Mouse (Mus musculus) gastrocnemius, postnatal 36 days (tissue): ENCODE results near the gene Adgrv1. TPM values are rescaled to one million over a fixed set of nuclear protein-coding genes. Genes with fewer than 3 reads are reported as not detected.

Experiments used
- DNase-seq, 2 experiments: peaks; one replicate each; pipeline ENCODE4 v3.0.0; 2022
- intact Hi-C: fragments of 180-260 bp; cut with DNase I; formaldehyde crosslinking; loops from one replicate; pipeline ENCODE4 v1.15.1; 2025
- total RNA-seq, 2 experiments: library from RNA; stranded (reverse); gene quantifications; 2 replicates each; pipeline ENCODE4 v1.2.3; 2021

Gene Adgrv1
- total RNA-seq, 2 experiments from 2014 or later, result not detected

DNA sequence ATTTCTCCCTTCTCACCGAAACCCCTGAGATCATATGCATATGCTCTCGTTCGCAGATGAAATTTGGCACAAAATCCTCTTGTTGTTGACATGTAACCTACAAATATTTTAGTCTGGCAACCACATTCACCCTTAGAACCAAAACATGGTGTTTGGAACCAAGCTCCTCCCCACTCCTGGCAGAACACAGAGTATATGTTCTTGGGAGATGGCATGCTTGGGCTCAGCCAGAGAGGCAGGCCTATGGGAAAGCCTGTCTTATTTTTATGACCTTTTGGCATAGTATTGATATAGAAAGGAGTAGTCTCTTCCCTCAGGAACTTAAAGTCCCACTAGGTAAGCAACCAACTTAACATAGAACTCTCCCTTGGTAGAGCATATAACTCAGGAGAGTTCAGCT is 275.7 kb downstream of the Adgrv1 start:
- intact Hi-C loops, result no loop called here
- DNase-seq, result no peak

DNA sequence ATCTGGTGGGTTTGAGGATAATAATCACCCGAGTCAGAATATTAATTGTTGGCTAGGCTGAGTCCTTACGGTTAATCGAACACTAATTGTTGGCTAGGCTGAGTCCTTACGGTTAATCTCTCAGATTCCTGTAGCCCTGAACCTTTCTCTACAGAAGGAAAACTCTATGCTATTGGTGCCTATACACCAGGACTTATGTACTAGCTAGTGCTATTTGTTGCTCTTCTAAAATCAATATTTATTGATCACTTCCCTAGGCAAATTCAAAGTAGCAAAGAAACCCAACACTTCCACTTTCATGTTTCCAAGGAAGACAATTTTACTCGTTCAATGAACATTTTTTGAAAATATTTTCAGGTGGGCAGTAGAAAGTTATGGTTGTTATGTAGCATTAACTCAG is 278.4 kb downstream of the Adgrv1 start:
- no peak for DNase-seq
- intact Hi-C loops, result no loop called here

DNA sequence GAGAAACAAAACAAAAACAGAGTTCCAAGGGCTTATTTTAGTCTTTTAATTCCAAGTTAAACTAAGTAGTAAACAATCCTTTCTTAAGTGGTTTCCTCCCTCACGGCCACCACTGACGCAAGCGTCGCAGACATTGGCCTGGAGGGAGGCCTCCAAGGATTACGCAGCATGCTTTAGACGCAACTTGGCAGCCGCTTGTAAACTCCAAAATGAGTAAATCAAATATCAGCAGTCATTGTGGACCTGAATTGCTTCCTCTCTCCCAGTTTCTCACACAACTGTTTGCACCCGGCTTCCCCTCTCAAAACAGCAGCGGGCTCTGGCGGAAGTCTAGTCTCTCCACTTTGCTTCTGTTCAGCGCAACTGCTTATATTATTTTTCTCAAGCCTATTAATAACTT is 280.7 kb downstream of the Adgrv1 start:
- DNase-seq, result peak; percentile 20 to 24
- intact Hi-C loops, result no loop called here

DNA sequence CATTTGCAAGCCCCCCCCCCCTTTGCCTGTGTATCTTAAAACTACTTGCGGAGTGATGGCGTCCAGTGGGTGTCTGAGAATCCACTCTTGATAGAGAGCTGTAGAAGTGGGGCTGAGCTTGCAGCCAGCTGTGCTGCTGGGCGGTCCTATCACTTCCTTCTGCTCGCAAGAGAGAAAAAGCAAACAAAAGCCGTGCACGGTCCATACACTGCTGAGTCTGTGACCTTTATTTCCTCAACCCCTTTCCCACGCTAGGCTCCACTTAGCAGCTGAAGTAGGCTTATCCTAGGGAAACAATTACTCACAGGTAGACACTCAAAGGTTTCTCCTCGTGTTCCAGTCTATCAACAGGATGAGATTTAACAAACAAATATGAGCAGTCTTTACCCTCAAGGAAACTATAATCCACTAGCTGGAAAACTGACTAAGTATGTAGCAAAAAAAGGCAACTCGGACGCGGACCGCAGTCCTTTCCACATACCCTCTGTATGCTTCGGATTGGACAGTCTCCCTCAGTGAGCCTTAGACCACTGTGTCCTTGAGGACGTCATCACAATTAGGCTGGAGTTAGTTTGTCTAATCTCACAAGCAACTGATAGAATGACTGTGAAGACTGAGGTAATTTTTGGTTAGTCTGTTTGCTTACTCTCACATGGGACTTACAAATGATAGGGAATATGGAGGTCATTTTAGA is 281.3 kb downstream of the Adgrv1 start:
- intact Hi-C loops, result no loop called here
- DNase-seq, result peak; percentile 5 to 15

GRCm38 (mm10) chr13:81347261-81347980 is 285.5 kb downstream of the Adgrv1 start:
- DNase-seq, result no peak
- intact Hi-C loops, result no loop called here

GRCm38 (mm10) chr13:81342987-81343596 is 289.9 kb downstream of the Adgrv1 start:
- intact Hi-C loops, result no loop called here
- DNase-seq, result no peak

DNA sequence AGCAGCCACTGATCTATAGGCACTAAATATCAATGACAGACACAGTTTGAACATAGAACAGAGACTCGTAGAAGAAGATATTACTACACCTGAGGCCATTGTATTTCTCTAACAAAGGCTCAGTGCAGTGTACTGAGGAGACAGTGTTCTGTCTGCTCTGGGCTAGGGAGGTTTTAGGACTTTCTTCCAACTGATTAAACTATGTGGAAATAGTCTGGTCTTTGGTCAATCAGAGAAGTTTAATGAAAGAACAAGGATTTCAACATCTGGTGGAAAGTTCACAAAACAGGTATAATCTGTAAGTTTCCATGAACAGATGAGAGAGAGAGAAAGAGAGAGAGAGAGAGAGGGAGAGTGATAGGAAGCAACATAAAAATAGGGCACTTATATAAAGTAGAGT is 297.7 kb downstream of the Adgrv1 start:
- intact Hi-C loops, result no loop called here
- DNase-seq, result no peak

- intact Hi-C loops, result no loop called here
Observed at GRCm38 (mm10) chr13:81332018-81332417, 300.9 kb downstream of the Adgrv1 start.

GRCm38 (mm10) chr13:81329762-81330161 is 303.2 kb downstream of the Adgrv1 start:
- no peak for DNase-seq
- intact Hi-C loops, result no loop called here

More at GRCm38 (mm10) chr13:81332018-81332417, 300.9 kb downstream of the Adgrv1 start:
- no peak for DNase-seq

DNA sequence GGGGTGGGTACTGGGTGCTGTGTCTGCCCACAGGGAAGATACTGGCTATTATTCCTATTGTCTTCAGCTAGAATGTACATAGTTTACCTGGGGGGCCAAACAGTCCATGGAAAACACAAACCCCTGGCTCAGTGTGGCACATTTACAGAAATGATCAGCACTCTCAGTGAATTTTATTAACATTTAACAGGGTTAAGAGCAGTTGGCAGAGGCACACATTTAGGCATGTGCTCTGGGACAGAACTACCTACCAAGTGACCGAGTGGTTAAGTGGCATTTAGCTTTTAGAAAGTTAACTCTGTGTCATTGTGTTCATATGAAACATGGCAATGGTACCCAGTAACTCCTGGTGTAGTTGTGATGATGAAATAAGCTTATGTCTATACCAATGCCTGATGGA is 304.8 kb downstream of the Adgrv1 start:
- no peak for DNase-seq
- intact Hi-C loops, result no loop called here

DNA sequence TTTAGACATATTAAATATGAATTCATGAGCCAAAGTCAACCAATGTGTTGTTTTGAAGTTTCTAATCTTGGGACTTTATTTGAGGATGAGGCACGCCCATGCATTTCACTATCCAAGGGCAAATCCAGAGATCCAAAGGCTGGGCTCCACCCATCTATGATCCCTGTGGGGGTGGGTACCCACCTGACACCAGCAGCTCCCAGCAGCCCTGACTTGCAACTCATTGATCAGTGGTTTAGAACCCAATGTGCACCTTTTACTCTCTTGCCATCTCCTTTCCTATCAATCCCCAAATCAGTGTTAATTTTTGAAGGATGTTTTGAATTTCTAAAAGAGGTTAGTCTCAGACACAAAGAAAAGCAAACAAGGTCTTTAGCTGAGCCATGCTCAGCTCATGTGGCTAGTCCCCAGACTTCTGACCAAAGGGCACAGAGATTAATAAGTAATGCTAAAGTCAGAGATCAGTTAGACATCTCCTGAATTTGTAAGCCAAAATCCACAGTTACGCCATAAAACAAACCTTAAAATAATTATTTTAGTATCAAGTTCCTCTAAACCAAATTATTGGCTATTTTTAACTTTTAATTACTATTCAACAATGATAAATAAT is 307.2 kb downstream of the Adgrv1 start:
- no peak for DNase-seq
- intact Hi-C loops, result no loop called here

GRCm38 (mm10) chr13:81323546-81324316 is 309.2 kb downstream of the Adgrv1 start:
- intact Hi-C loops, result no loop called here
- DNase-seq, result no peak

DNA sequence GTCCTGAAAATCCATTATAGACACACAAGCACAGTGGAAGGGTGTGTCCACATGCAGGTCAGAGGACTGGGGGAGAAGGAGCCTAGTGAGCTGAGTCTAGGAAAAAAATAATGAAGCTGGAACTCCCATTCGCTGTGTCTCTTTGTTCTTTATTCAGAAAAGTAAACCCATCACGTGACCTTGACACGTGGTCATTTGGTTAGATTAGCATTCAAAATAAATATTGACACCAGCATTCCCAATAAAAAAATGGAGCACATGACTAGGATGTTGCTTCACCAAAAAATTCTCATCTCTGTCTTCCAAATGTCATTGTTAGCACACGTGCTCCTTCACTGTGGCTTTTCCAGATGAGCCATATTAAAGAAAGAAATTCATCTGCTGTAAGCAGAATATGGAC is 316.4 kb downstream of the Adgrv1 start:
- intact Hi-C loops, result loop anchor here (10.0 kb wide), 1 partner anchor 432 kb away; the partner anchor contains the start of gene Arrdc3
- DNase-seq, result no peak

GRCm38 (mm10) chr13:81314306-81315120 is 318.4 kb downstream of the Adgrv1 start:
- intact Hi-C loops, result loop anchor here (10.0 kb wide), 1 partner anchor 430 kb away; the partner anchor contains the start of gene Arrdc3
- no peak for DNase-seq

DNA sequence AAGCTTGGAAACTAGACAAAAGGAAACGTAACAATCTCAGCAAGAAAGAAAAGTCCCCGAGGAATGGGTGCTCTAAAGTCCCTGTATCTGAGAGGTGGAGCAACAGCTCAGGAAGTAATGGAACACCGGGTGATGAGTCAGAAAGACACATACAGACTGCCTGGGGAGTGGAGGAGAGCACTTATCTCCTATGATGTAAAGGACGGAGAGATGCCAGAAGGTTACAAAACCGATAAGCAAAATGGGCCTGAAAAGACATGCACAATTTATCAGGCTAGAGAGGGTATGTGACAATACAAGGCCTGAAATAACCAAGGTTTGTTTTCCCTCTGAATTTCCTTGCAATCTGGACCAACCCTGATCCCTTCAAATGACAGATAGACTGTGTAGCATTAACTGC is 320.8 kb downstream of the Adgrv1 start:
- intact Hi-C loops, result loop anchor here (10.0 kb wide), 1 partner anchor 427 kb away; the partner anchor contains the start of gene Arrdc3
- no peak for DNase-seq

- intact Hi-C loops, result no loop called here
- DNase-seq, result no peak
Observed at GRCm38 (mm10) chr13:81300851-81301250, 332.1 kb downstream of the Adgrv1 start.

- no peak for DNase-seq
- intact Hi-C loops, result no loop called here
Observed at GRCm38 (mm10) chr13:81294106-81294505, 338.8 kb downstream of the Adgrv1 start.

- intact Hi-C loops, result no loop called here
- no peak for DNase-seq
Observed at GRCm38 (mm10) chr13:81282193-81282592, 350.8 kb downstream of the Adgrv1 start.

GRCm38 (mm10) chr13:81280650-81281229 is 352.2 kb downstream of the Adgrv1 start:
- DNase-seq, result no peak
- intact Hi-C loops, result no loop called here
